Mouse (Mus musculus) kidney, embryonic 14.5 days (tissue): ENCODE data around the gene Mgat5b. TPM values are rescaled to one million over a fixed set of nuclear protein-coding genes. Genes with fewer than 3 reads are reported as not detected.

ENCODE experiments used
- polyA plus RNA-seq: library from polyadenylated mRNA; unstranded; fragments of >200 nt; fragmentation: Nextera tagmentation; extraction: Ambion mirVana; gene quantifications from 2 replicates; pipeline ENCODE4 v1.2.1, GENCODE M21; 2014

The Mgat5b gene
- polyA plus RNA-seq, 1 experiment from 2014 or later = 0.23 TPM

Other genes starting within 250 kb of the Mgat5b start
- not detected in 2 replicates for gene St6galnac1, start 143.4 kb upstream of the Mgat5b start, polyA plus RNA-seq
- gene Mxra7, start 90.8 kb upstream of the Mgat5b start, polyA plus RNA-seq = 11.1 and 16.0 TPM in 2 replicates
- 56.5 and 64.6 TPM in 2 replicates for gene Mettl23, start 75.6 kb upstream of the Mgat5b start, polyA plus RNA-seq
- 68.6 and 72.7 TPM in 2 replicates for gene Jmjd6, start 75.4 kb upstream of the Mgat5b start, polyA plus RNA-seq
- 24.9 and 35.0 TPM in 2 replicates for gene Mfsd11, start 66.4 kb upstream of the Mgat5b start, polyA plus RNA-seq
- 981 and 1,041 TPM in 2 replicates for gene Srsf2, start 65.8 kb upstream of the Mgat5b start, polyA plus RNA-seq
- gene Sec14l1, start 196.3 kb downstream of the Mgat5b start, polyA plus RNA-seq = 30.2 and 36.5 TPM in 2 replicates